Mouse (Mus musculus) thymus, postnatal 36 days (tissue): ENCODE measurements around the gene Fat3.

Experiments
- DNase-seq, 2 experiments: peaks; one replicate each; pipeline ENCODE4 v3.0.0; 2022; ENCODE audit warnings: mixed read lengths in 2 of 2

Fat3 gene

DNA sequence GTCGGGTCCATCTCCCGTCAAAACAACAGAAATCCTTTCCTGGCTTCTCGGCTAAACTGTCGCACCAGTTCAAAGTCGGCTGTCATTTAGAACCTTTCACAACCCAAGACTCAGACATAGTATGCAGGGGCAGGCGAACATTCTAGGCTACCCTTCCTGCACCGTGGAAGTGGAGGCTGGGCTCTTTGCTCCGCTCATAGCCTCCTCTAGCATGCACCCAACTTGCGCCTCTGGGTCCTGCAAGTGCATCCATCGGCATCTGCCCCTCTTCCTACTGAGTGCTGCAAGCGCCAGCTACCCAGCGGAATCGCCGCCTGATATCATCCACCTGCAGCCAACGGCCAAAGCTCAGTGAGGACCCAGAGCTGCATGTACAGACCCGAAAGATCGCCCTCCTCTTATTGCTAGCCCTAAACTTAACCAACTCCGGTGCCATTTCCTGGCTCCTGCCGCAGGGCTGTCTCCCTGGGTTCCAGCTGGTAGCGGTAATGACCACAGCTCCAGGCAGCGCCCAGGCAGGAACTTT, at the start of gene Fat3:
TSS of gene Fat3 (minus strand) at position 100 of the 526 bp plus-strand sequence.
- DNase-seq, result no peak

DNA sequence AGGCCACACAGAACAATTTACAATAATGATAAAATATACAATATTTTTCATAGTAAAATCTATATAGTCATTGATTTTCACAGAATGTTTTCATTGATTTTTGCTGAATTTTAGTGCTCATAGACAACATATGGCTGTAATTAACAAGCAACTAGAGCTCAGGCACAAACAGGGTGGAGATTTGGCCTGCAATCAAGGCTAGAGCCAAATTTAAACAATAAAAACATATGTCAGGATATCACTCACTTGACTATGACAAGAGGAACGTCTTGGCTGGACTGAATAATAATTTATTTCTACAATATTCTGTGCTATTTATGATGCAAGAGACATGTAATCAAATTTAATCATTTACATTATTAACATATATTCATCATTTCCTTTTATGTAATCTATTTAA, 31.8 kb upstream of the Fat3 start:
- DNase-seq, result no peak

GRCm38 (mm10) chr9:16517543-16517942, 16.5 kb upstream of the Fat3 start:
- DNase-seq, result no peak

DNA sequence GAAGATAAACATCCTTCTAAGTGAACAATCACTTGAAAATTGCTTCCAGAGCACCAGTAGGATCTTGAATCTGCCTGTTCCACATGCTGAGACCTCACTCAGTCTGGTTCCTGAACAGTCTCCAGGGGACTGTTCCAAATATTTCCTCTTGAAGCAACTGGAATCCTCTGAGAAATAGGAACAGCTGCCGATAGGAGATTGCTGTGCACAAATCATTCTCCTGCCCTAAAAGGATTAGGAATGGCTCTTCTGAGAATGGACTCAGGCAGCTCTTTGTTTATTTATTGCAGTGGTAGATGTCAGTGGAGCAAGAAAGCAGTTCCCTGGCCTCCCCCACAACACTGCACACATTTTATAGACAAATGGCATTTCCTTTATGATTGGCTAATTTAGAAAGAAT, 10.9 kb upstream of the Fat3 start:
- no peak for DNase-seq

DNA sequence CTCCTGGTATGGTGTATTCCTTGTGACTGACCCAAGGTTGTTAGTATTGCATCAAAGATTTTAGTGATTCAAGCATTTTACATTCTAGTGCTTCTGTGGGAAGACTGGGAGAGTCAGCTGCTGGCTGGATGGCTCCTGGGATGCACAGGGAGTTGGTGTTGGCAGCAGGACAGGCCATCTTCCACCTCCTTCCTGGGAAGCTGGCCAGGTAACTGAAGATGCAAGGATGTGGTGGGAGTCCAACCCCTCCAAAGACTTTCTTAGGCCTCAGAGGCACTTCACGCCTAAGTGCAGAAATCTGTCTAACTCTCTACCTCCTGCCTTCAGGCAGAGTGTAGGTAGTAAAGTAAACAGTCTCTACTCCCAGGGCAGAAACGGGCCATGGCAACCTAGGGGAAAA, 2.7 kb upstream of the Fat3 start:
- no peak for DNase-seq

GRCm38 (mm10) chr9:16502673-16503343, 1.7 kb upstream of the Fat3 start:
- DNase-seq, result no peak

DNA sequence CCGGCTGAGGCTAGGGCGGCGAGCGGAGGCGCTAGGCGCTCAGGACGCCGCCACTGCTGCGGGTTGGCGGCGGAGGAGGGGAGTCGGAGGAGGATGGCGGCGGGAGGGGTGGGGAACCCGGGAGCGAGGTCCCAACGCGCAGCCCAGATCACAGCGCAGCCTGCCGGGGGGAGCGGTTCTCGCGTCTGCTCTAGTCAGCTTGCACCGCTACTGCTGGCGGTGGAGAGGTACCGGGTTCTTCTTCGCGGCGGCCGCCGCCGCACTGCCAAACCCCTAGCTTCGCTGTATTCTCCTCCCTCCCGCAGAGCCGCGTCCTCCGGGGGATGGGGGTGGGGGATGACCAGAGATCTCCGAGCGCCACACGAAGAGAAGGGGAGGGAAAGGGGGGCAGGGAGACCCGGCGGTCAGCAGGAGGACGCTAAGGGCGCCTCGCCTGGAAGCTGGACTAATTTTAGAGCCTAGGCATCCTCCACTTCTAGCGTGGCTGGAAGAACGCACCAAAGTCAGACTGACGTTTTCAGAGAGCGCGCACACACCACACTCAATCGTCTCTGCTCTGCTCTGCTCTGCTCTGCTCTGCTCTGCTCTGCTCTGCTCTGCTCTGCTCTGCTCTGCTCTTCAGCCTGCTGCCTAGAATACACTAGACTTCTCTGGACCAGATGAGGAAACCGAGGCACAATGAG, 1.0 kb upstream of the Fat3 start:
- DNase-seq, result no peak

DNA sequence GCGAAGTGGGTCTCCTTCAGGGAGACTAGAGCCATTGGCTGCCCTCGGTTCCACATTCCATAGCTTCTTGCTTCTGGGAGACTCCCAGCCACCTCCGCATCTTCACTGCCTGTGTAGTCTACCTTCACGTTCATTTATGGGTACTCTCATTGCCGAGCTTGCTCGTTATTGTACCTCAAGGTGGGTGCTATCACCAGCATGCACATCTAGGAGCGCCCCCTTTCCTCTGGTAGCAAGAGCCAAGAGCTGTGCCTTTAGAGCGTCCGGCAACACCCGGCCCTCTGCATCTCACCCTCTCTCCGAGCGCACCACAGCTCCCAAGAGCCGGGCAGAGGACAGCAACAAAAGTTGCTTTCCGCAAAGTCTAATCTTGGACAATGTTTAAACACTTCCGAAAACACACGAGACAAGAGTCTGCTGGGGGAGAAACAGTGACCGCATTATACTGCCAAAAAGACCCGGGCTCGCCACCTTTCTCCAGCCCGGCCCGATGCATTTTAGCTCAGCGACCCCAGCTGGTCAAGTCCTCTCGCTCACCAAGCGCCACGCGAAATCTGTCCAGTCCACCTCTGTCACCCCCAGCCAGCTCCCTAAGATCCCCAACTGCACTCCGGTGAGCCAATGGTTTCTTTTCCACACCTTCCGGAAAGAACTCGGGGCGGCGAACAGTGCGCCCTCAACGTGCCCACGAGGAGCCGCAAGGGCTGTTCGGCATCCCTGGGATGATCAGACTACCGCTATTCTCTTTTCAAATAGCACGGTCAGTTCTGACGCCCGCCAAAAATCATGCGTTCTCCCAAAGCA, 501 bp downstream of the Fat3 start:
- no peak for DNase-seq

- DNase-seq, result no peak
Observed at GRCm38 (mm10) chr9:16499621-16500381, 1.3 kb downstream of the Fat3 start.

DNA sequence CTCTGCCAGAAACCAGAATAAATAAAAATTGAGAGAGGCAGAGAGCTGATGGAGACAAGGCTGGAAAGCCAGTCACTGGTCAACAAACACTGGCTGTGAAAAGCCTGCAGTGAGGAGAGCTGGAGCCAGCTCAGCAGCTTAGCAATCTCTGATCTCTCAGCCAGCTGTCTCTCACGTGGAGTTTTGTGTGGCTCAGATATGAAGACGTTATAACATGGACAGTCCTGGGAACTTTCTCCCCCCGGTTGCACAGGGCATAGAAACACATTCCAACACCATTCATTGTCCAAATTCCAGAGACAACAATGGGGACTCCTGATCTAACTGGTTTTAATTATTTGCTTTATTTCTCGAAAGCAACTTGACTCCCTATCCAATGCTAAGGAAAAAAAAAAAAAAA, 2.2 kb downstream of the Fat3 start:
- DNase-seq, result no peak

DNA sequence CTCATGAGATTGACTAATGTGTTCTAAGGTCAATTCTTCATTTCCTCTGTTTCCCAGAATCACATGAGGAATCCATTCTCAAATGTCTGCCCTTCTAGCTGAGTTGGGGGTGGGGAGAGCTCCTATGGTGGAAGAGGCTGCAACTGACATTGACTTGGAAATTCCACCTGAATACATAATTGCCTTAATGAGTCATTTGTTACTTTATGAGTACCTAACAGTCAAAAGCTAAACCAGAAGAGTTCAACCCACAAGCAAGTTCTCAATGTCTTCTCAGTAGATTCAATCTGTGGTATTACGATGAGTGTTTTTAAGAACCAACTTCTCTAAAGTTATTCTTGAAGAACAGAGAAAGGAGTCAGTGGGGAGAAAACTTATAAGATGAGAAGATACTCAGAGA, 3.7 kb downstream of the Fat3 start:
- no peak for DNase-seq

DNA sequence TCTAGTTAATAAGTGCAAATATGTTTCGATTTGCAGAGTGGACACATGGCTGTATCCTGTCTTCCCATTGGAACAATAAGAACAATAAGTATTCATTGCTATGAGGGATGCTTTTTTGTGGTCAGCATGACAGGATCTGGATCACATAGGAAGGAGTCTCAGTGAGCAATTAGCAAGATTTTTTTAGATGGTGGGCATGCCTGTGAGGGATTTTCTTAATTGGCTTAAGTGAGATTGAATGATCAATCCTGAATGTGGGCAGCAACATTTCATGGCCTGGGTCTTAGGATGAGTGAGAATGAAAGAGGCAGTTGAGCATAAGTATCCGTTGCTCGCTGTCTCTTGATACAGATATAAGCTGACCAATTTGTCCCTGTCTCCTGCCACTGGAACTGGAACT, 4.8 kb downstream of the Fat3 start:
- DNase-seq, result no peak

DNA sequence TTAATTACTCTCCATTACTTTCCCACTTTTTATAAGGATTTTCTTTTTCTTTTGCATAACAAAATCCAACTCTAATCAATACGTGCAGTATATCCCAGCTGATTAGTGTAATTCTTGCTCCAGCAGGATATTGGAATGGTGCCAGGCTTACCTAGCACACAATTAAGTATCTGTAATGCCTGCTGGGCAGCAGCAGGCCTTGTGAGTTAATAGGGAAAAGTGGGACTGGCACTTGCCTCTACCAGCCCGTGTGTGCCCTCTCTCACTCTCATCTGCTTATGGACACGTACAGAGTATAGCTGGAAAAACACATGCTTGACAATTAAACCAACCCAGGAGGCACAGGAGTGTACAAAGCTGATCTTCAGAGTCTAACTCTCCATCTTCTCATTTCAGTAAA, 11.4 kb downstream of the Fat3 start:
- no peak for DNase-seq

DNA sequence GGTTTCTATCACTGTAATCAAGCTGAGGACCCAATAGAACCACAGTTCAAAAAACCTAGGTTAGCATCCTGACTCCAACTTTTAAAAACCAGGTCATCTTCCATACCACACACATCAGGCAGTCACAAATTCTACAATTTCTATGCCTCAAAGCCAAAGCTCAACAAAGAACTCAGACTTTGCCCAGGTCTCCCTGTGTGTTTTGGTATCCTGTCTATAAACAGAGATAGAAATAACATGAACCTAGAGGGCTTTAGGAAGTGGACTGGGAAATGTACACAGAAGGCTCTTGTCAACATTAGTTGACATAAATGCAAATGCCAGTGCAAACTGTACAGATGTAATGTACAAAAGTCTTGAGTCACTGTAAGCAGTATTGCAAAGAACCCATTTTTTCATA, 13.5 kb downstream of the Fat3 start:
- DNase-seq, result no peak

DNA sequence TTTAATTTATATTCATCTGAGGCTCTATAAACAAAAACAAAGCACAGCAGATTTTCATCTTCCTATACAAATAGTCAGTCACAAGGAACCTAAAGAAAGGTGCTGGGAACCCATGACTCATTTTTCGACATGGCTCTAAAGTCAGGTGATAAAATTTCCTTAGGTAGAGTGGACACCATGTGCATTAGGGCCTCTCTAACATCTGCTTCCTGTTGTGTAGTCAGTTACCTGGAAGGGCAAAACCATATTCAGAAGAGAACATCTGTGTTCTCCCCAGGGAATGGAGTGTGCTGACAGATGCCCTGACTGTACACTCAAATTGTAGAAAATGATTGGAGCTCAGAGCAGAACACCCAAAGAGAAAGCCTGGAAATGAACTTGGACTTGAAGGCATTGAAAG, 14.9 kb downstream of the Fat3 start:
- no peak for DNase-seq

- DNase-seq, result no peak
Observed at GRCm38 (mm10) chr9:16485173-16485572, 15.9 kb downstream of the Fat3 start.

- DNase-seq, result no peak
Observed at GRCm38 (mm10) chr9:16484765-16485164, 16.3 kb downstream of the Fat3 start.

DNA sequence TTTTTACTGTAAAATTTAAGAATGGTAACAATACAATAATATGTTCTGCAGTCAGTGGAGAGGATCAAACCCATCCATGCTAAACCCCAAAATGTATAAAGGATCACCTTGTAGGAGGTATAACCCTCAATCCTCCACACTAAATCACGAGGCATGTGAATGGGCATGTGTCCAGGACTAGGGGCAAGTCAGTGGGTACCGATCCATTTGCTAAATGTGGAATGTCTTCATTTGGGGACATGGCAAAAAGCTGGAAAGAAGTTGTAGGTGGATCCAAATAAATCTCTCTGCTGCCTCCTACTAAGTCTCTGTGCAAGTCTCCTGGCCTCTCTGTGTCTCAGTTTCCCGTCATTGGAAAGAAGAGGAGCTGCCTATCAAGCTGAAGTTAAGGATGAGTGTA, 39.6 kb downstream of the Fat3 start:
- no peak for DNase-seq

GRCm38 (mm10) chr9:16460591-16460990, 40.5 kb downstream of the Fat3 start:
- DNase-seq, result no peak

DNA sequence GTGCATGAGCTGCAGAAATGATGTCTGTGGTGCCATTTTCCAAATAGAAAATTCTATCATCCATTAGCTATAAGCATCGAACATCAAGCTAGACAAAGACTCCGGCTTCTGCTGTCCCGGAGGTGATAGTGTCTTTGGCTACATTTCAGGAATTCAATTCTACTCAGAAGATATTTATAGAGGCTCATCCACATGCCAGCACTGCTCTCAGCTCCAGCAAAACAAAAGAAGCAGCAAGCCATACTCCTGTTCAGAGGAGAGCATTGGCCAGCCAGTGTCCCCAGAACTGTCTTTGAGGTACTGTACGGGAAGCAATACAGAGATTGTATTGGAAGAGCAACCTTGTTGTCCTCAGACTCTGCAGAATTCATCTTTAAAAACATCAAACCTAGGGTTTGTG, 59.2 kb downstream of the Fat3 start:
- no peak for DNase-seq

- DNase-seq, result no peak
Observed at GRCm38 (mm10) chr9:16440638-16441037, 60.4 kb downstream of the Fat3 start.

DNA sequence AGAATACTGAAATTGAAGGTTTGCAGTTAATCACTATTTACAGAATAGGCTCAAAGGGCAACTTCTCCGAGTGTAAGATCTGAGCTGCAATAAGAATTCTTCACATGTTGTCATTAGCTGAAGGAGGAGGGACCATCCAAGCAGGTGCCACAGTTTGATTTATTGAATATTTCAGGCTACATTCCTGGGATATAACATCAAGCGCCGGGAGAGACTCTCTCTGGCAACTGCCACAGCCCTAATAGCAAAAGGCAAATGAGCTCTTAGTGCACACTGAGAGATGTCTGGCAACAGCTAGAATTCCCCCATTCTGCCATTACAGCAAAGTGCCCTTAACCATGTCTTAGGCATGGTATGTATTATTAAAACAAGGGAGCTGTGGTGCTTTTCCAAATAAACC, 61.1 kb downstream of the Fat3 start:
- no peak for DNase-seq

- no peak for DNase-seq
Observed at GRCm38 (mm10) chr9:16437805-16438204, 63.3 kb downstream of the Fat3 start.
